Mouse (Mus musculus): ENCODE measurements around the gene Fam171a1. TPM values are rescaled to one million over a fixed set of nuclear protein-coding genes. Genes with fewer than 3 reads are reported as not detected.
A peak's percentile ranks its signal among the peaks of the same experiment; 100 is the strongest.

Fam171a1 gene
- polyA plus RNA-seq, 1 experiment from 2014 or later, result 32.3 TPM

DNA sequence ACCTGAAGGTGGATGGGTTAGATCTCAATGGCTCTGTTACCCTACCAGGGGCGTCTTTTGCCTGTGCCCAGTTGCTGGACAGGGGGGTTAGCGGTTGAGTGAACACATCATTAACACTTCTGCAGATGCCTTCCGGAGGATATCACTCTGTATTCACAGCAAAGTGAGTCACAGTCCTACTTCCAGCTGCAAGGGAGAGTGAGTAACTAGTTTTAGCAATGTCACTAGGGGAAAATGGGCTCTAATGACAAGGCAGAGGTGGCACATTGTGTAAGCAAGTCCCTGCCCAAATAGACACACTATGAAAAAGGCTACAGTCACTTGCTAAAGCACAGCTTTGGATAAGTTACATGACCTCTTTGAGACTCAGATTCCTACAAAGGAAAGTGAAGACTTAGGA lies 152.4 kb downstream of the Fam171a1 start:
- 82% methylated on average over 3 of the region's 3 CpGs for WGBS
- Histone ChIP-seq H3K4me3 (replicated peaks; ENCODE audit: low read length) (no peak overlapping the region), H3K27me3 (replicated peaks; ENCODE audit: control insufficient read depth, insufficient read depth, low read length) (no peaks in the 10 kb centered on the region), H3K9me3 (ENCODE audit: control insufficient read depth, low read length) (no peaks in the 10 kb centered on the region), H3K36me3 (ENCODE audit: control insufficient read depth, insufficient read depth) (no peaks in the 10 kb centered on the region), H3K9ac (replicated peaks; ENCODE audit: low read depth, low read length) (no peak overlapping the region), H3K4me1 (replicated peaks; ENCODE audit: control insufficient read depth, insufficient read depth, low read length) (peaks cover 5% of the 10 kb centered on the region; the same call in 1 of the 2 replicates), H3K4me2 (ENCODE audit: low read length) (no peak overlapping the region), H3K27ac (ENCODE audit: low read length) (no peak overlapping the region)
- no peak for ATAC-seq

GRCm38 (mm10) chr2:3267879-3268278 lies 153.9 kb downstream of the Fam171a1 start:
- peak; percentile 43; the same call in 1 of the 2 replicates for ATAC-seq
- H3K9ac ChIP-seq (replicated peaks; ENCODE audit: low read depth, low read length), result no peak overlapping the region
- H3K9me3 ChIP-seq (ENCODE audit: control insufficient read depth, low read length), result no peaks in the 10 kb centered on the region
- H3K27me3 ChIP-seq (replicated peaks; ENCODE audit: control insufficient read depth, insufficient read depth, low read length), result no peaks in the 10 kb centered on the region
- no peak overlapping the region for H3K4me2 ChIP-seq (ENCODE audit: low read length)
- peak overlapping the region; percentile 58; the same call in 1 of the 2 replicates for H3K27ac ChIP-seq (ENCODE audit: low read length)
- 9% methylated on average over 3 of the region's 3 CpGs for whole genome bisulfite sequencing
- no peaks in the 10 kb centered on the region for H3K36me3 ChIP-seq (ENCODE audit: control insufficient read depth, insufficient read depth)
- H3K4me1 ChIP-seq (replicated peaks; ENCODE audit: control insufficient read depth, insufficient read depth, low read length), result peaks cover 5% of the 10 kb centered on the region; the same call in 1 of the 2 replicates
- H3K4me3 ChIP-seq (replicated peaks; ENCODE audit: low read length), result no peak overlapping the region

- 82% methylated on average over 2 of the region's 2 CpGs for WGBS
- no peaks in the 10 kb centered on the region for H3K36me3 ChIP-seq (ENCODE audit: control insufficient read depth, insufficient read depth)
- no peak overlapping the region for H3K4me2 ChIP-seq (ENCODE audit: low read length)
- H3K4me3 ChIP-seq (replicated peaks; ENCODE audit: low read length), result no peak overlapping the region
- no peaks in the 10 kb centered on the region for H3K27me3 ChIP-seq (replicated peaks; ENCODE audit: control insufficient read depth, insufficient read depth, low read length)
- no peaks in the 10 kb centered on the region for H3K4me1 ChIP-seq (replicated peaks; ENCODE audit: control insufficient read depth, insufficient read depth, low read length)
- no peak for ATAC-seq
- H3K9me3 ChIP-seq (ENCODE audit: control insufficient read depth, low read length), result no peaks in the 10 kb centered on the region
- no peak overlapping the region for H3K9ac ChIP-seq (replicated peaks; ENCODE audit: low read depth, low read length)
- no peak overlapping the region for H3K27ac ChIP-seq (ENCODE audit: low read length)
These were observed 159.3 kb downstream of the Fam171a1 start for GRCm38 (mm10) chr2:3273349-3273748.

DNA sequence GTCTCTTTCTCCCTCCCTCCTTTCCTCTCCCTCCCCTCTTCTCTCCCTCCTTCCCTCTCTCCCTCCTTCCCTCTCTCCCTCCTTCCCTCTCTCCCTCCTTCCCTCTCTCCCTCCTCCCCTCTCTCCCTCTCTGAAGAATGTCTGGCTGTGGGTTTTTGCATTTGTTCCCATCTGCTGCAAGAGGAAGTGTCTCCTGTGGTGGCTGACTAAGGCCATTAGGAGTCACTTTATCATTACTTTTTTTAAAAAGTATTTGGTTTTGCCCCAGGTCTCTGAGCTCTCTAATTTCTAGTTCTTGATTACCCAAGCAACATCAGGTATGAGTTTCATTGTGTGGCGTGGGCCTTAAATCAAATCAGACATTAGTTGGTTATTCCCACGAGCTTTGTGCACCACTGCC lies 162.1 kb downstream of the Fam171a1 start:
- Histone ChIP-seq H3K36me3 (ENCODE audit: control insufficient read depth, insufficient read depth) (no peaks in the 10 kb centered on the region), H3K9me3 (ENCODE audit: control insufficient read depth, low read length) (no peaks in the 10 kb centered on the region), H3K27ac (ENCODE audit: low read length) (no peak overlapping the region), H3K4me1 (replicated peaks; ENCODE audit: control insufficient read depth, insufficient read depth, low read length) (no peaks in the 10 kb centered on the region), H3K4me2 (ENCODE audit: low read length) (no peak overlapping the region), H3K9ac (replicated peaks; ENCODE audit: low read depth, low read length) (no peak overlapping the region), H3K4me3 (replicated peaks; ENCODE audit: low read length) (no peak overlapping the region), H3K27me3 (replicated peaks; ENCODE audit: control insufficient read depth, insufficient read depth, low read length) (no peaks in the 10 kb centered on the region)
- ATAC-seq, result no peak
- 81% methylated on average over 2 of the region's 2 CpGs for WGBS

Small RNA genes within 50 kb of the gene (microRNA-seq; reads per million reads assigned to microRNA genes)
- not detected for gene Gm27306

Other genes starting within 250 kb of the Fam171a1 start
- 119 and 126 TPM in 2 replicates for gene Nmt2, start 170.0 kb downstream of the Fam171a1 start, polyA plus RNA-seq (2015; fragmentation: Nextera tagmentation; extraction: Ambion mirVana)
- gene Rpp38, start 218.4 kb downstream of the Fam171a1 start, polyA plus RNA-seq (2015; fragmentation: Nextera tagmentation; extraction: Ambion mirVana), result 14.7 and 15.9 TPM in 2 replicates
- gene Acbd7, start 221.9 kb downstream of the Fam171a1 start, polyA plus RNA-seq (2015; fragmentation: Nextera tagmentation; extraction: Ambion mirVana), result 1.2 and 1.3 TPM in 2 replicates